Mouse (Mus musculus) thymus, postnatal 4 days (tissue): ENCODE measurements around the gene Irgc1.
"Not testable (repeated sequence)": the region's sequence is repeated elsewhere in the genome, so short reads cannot be mapped to it uniquely, and the experiment has no call there.

Experiments
- DNase-seq: peaks from one replicate; pipeline ENCODE4 v3.0.0; 2021

Irgc1 gene

DNA sequence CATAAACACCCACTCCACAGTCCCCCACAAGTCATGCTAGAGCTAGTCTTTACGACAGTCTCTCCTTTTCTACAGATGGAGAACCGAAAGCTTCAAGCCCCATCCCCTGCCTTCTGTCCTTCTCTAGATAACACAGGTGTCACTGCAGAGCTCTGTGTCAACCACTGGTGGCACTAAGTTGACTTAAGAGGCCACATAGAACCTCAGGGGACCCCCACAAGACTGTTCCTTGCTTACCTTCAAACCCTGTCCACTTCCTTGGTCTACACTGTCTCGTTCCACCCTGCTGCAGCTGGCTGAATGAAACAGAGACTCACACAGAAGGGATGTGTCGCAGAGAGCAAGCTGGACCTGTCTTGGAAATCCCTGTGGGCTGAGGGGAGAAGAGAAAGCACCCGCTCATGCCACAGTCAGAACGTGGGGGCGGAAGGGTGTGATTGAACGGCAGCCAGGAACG, at the start of gene Irgc1:
Gene Irgc1 (minus strand): TSS at position 443 of the 457 bp plus-strand sequence.
- no peak for DNase-seq

DNA sequence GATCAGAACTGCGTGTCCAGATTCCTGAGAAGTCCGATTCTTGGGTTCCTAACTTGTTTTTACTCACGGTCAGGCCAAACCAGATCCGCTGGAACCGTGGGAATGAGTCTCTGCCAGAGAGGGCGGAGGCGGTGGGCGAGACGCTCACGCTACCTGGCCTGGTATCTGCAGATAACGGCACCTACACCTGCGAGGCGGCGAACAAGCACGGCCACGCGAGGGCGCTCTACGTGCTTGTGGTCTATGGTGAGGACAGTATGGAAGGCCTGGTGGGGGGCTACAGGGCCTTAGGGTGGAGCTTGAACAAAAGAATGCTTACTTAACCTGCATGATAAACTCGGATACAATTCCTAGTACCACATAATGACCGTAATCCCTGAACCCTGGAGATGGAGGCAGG, 49.4 kb upstream of the Irgc1 start:
- DNase-seq = peak; percentile 81

DNA sequence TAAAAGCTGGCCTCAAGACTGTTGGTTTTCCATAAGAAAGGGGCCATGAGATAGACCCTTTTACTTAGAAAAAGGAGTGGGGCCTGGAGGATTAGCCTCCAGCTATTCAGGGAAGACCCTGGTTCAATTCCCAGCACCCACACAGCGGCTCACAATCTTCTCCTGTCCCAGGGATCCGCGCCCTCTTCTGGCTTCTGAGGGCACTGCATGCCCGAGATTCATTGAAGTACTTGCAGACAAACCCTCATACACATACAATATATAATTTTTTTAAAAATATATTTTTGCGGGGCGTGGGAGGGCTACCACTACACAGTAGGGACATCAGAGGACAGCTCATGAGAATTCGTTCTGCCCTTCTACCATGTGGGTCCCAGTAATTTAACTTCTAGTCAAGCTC, 48.8 kb upstream of the Irgc1 start:
- DNase-seq = peak; percentile 80

DNA sequence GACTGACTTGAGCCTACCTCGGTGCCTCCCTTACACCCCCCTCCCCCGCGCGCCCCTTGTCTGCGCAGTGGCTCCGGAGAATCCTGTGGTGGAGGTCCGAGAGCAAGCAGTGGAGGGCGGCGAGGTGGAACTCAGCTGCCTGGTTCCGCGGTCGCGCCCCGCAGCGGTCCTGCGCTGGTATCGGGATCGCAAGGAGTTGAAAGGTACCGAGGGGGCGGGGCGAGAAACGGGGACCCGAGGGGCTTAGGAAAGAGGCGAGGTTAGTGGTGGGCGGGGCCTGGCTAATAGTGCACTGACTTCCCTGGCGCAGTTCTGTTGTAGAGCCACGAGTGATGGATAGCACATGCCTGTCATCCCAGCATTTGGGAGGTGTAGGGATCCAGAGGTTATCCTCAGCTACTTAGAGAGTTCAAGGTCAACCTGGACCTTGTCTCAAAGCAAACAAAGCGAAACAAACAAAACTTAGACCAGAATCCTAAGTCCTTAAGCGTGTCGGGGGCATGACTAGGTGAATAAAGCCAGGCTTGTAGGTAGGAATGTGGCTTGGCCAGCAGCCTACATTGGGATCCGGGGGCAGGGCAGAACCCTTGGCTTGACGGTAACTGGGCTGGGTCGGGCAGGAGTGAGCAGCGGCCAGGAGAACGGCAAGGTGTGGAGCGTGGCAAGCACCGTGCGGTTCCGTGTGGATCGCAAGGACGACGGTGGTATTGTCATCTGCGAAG, 47.9 kb upstream of the Irgc1 start:
- peak; percentile 50 for DNase-seq

DNA sequence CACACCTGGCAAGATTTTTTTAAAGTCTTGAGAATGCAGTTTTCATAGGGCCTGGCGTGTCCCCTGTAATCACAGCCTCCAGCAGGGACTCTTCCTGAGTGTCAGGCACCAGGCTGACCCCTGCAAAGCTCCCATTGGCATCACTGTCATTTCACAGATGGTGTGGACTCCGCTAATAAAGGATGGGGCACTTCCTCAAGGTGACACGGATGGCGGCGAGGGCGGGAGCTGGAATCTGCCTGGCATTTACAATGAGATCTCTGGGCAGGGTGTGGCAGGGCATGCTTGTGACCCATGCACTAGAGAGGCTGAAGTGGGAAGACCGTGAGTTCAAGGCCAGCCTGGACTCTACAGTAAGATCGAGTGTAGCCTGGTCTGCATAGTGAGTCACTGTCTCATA, 36.2 kb upstream of the Irgc1 start:
- no peak for DNase-seq

DNA sequence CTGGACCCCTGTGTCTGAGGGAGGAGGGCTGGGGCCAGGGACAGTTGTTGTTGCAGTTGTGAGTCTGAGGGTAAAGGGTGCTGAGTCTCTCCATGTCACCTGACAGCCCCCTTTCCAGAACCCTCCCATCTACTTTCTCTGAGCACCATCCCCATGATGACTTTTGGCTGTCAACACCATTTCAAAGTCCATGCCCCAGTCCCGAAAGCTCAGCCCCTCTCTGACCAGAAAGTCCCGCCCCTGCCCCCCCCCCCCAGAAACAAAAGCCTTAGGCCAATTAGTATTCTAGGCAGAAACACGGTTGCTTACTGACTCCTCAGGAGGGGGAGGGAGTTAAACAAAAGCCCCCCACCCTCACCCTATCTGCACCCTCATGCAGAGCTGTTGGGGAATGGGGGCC, 35.3 kb upstream of the Irgc1 start:
- no peak for DNase-seq

DNA sequence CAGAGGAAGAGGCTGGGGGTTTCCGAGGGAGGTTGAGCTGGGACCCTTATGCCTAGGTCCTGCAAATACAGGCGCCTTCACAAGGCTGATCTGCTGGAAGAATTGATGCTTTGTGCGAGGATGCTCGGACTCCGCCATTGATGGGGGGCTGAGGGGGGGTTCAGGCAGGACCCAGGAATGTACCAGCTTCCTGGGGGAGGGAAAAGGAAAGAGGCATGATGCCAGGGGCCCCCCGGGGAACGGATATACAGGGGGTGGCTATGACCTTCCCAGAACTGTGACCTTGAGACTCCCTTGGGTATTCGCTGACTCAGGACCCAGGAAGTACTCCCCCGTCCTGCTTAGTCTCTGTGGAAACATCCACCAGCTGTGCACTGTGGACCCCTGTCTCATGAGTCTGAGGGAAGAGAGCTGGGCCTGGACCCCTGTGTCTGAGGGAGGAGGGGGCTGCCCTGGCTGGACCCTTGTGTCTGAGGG, 34.6 kb upstream of the Irgc1 start:
- DNase-seq = no peak

DNA sequence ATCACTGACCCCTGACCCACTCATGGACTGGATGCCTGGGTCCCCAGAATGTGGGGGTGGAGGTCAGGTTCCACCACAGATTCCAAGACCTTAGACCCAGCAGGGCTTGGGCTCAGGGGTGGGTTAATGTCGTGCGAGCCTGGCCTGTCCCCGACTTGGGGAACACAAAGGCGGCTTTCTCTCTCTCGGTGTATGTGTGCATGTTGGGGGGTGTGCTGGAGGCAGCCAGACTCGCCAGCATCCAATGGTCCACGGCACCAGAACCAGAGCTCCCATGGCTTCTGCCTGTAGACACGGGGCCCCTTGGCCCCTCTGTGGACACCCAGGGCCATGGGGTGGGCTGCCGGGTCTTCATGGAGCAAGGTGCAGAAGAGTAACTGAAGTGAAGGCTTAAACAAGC, 33.4 kb upstream of the Irgc1 start:
- no peak for DNase-seq

DNA sequence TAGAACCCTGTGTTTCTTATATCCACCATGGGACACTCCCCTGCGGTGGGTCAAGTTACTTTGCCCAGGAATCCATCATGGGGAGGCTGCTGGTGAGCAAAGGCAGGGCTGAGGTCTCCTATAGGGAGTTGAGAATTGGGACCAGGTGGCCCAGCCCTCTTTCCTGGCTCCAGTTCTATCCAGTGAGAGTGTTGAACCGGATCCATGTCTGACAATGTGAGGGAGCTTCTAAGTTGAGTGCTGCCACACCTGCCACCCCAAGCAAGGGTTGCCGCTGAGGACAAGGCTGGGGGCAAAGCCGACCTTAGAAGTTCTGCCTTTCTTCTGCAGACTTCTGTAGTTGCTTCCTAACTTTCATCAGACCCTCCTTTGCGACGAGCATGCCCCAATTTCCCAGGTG, 31.2 kb upstream of the Irgc1 start:
- DNase-seq = not testable (repeated sequence)

DNA sequence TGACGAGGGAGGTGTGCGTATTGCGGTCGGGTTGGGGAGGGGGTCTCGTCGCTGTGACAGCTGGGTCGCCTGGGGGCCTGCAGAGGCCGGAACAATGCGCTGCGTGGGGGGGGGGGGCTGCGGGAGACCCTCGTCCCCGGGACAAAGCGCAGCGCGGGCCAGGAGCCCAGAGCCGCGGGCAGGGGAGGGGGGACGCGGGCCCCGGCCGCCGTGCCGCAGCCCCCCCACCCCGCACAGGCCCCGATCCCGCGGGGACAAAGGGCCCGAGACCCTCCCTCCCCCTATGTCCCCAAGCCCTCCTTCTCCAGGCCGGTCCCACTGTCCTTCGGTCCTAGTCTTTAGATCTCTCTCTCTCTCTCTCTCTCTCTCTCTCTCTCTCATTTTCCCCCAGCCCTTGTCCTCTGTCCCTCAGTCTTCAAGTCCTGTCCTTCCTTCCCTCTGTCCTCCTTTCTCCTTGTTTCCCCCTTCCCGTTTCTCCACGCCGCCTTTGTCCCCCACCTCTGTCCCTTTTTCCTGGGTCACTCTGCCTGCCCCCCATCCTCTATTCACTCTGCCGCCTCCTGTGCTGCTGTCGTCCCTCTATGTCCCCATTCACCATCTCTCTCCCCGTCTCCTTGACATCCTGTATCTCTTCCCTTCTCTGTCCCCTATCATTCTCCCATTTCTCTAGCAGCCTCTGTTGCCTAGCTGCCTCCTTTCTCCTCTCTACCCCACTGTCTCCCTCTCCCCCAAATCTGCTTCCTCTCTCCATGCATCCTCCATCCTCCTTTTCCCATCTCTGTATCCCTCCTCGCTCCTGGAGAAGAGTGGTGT, 30.3 kb upstream of the Irgc1 start:
- DNase-seq = no peak

DNA sequence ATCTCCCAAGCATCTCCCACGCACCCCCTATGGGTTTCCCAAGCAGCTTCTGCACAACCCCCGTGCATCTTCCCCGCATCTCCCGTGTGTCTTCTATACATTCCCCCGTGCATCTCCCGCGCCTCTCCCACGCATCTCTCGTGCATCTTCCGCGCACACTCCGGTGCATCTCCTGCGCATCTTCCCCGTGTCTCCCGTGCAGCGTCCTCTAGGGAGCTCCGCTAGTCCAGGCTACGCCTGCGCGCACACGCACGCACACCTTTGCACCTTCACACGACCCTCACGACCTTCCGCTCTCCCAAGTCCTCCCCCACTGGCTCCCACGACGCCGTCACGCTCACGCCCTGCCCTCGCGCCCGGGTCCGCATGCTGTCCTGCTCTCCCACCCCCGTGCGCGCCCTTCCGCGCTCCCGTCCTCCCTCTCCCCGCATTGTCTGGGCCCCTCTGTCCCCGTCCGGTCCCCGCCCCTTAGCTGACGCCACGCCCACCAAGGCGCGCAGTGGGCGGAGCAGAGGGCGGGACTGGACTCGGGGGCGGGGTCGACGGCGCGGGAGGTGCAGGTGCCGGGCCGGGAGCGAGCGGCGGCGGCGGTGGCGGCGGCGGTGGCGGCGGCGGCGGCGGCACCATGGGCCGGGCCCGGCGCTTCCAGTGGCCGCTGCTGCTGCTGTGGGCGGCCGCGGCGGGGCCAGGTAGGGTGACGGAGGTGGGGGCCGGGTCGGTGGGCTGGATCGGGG, 29.5 kb upstream of the Irgc1 start, which contains the start of gene Cadm4:
Gene Cadm4 (plus strand): TSS at position 550 of the 734 bp plus-strand sequence.
- DNase-seq = peak; percentile 96

DNA sequence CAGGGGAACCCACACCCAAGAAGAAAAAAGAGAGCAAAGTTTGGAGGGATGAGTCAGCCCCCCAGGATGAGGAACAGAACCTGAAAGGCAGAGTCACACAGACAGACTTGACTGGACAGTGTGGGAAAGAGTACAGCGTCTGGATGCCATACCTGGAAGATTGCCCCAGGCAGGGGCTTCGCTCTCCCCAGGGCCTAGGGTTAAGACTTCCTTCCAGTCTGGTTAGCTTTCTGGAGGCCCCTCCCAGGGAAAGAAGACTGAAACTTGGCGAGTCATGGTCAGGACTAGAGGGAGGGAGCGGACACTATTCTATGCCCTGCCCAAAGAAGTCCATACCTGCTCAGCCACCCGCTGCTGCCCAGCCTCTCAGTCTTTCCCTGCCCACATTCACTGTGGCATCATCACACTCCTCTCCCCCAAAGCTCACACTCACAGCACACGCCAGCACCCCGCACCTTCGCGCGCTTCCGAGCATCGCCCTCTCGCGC, 28.9 kb upstream of the Irgc1 start:
- no peak for DNase-seq

DNA sequence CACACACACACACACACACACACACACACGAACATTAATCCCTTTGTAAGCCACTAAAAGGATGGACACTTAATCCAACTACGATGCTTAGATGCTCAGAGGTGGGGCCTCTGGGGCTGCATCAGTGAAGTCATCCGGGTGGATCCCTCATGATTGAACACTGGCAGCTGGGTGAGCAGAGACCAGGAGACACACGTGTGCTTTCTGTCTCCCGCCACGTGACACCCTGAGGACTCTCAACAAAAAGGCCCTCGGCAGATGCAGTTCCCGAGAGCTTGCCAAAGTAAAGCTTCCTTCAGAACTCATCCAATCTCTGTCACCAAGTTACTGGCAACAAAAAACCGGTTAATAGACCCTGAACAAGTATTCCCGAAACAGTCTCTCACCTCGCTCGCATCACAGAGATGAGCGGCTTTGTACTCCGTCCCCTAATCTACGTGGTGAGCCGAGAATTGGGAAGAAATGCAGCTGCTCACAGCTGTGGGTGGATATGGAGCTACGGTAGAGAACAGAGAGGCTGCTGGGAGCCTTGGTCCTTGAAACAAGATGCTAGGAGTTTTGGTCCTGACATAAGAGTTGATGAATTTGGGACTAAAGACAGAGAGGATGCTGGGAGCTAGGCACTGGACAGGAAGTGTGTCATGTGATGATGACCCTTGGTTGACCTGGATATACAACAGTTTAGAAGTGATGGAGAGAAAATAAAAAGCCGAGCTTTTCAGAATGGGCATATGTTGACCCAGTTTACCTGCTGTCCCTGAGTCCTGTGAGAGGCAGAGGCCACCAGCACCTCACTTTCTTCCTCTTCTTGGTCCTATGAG, 28.2 kb upstream of the Irgc1 start:
- no peak for DNase-seq

DNA sequence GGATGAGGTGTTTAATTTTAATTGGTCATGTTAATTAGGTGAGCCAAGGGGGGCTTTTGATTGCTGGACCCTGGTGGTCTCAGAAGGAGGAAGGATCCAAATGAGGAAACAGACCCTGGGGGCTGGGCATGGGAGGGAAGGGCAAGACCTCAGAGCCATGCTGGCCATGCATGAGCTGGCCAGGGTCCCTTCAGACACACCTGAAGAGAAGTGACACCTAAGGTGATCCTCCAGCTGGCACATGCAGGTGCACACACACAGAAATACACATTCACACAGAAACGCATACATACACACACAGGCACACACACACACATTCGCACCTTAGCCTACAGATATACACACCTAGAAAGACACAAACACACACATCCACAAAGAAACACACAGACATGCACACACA, 27.6 kb upstream of the Irgc1 start:
- no peak for DNase-seq

DNA sequence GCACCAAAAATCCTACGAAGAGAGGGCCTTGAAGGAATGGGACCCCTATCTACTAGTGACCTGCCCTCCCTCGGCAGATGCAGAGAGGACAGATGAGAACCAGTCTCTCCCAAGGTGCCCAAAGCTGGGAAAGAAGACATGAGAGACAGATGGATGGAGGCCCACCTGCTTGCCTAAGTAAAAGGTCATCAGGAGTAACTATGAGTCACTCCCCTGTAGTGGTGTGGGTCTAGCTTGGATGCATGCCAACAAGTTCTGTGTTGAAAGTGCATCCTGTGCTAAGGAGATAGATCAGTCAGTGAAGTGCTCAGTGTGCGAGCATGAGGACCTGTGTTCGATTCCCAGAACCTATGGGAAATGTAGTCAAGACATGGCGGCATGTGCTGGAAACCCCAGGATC, 26.8 kb upstream of the Irgc1 start:
- DNase-seq = no peak

DNA sequence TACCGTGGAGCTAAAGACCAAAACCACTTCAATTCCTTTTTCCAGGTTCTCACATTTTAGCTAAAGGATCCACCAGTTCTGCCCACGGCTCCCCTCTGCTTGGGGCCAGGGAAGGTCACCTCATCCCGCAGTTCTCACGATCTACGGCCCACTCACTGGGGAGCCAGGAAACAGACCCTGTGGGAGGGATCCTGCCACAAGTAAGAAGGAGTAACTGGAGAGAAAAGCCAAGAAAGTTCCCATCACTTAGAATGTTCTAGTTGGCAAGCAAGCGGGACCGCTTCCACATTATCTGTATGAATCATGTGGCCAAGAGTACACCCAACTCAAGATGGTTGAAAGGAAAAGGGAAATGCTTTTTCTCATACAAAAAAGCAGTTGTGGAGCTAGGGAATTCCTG, 24.8 kb upstream of the Irgc1 start:
- DNase-seq = no peak

DNA sequence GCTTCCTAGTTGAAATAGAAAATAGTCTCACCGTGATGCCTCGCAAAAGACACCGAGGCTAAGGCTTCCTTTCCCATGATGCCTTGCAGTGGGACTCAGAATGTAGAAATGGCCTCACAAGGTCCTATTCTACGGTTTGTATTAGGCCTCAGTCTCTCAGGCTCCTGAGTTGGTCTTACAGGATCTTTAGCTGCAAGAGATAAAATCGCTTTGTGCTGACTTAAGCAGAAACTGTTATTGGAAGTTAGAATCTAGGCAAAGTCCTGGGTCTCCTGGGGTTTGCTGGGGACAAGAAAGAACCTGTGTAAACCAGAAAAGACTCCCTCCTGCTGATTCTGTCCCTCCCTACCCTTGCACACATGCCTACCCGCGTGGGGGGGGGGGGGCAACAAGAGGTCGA, 24.2 kb upstream of the Irgc1 start:
- DNase-seq = no peak

DNA sequence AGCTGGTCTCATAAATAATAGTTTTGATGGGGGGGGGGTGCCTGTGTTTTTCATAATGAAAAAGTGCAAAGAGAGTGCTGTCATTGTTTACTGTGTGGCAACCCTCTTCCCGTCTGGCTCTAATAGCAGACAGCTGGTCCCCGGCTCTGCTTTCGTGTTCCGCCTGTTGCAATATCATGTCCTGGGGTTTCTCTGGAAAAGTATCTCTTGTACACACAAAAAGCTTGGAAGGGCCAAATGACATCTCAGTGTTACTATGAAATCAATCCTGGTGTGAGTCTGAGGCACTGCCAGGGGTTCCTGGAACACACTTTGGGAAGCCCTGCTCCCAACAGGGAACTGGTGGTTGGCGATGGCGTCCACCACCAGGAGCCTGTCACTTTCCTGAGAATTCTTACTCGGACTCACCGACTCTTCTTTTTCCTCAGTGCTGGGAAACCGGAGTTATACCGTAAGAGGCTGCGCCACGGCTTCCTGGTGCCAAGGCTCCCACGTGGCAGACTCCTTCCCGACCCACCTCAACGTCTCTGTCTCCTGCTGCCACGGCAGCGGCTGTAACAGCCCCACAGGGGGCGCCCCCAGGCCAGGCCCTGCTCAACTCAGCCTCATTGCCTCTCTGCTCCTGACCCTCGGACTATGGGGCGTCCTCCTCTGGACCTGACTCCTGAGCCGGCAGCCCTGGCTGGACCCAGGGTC, 22.9 kb upstream of the Irgc1 start:
- peak; percentile 34 for DNase-seq

DNA sequence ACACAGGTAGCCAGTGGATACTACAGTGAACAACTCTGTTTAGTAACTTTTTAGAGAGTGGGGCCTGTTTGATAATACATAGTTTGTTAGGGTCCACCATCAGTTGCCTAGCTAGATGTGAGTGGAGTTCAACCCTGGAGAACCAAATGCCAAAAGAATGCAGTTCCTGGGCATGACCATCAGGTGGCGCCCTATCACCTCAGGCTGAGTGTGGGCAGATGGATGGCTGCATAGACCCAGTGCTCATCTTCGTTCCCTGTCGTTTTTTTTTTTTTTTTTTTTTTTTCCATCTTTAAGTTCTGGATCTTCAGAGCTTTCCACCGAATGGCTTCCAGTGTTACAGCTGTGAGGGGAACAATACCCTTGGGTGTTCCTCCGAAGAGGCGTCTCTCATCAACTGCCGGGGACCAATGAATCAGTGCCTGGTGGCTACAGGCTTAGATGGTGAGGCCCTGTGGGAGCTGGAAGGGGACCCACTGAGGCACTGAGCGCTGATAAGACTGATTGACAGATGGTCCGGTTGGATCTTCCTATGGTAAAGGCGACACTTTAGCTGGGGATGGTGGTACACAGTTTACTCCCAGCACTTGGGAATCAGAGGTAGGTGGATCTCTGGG, 21.9 kb upstream of the Irgc1 start:
- peak; percentile 86 for DNase-seq

DNA sequence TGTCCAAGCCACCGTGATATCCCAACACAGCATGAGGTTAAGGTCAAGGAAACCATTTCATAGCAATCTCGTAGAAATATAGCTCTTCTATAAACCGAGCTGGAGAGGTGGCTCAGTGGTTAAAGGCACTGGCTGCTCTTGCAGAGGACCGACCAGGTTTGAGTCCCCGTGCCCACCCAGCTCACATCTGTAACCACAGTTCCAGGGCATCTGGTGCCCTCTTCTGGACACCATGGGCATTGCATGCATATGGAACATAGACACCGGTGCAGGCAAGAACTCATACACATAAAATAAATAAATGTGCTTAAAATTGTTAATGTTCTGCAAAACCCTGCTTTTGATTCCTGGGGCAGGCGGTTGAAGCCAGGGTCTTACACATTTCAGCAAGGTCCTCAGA, 20.8 kb upstream of the Irgc1 start:
- DNase-seq = peak; percentile 71

DNA sequence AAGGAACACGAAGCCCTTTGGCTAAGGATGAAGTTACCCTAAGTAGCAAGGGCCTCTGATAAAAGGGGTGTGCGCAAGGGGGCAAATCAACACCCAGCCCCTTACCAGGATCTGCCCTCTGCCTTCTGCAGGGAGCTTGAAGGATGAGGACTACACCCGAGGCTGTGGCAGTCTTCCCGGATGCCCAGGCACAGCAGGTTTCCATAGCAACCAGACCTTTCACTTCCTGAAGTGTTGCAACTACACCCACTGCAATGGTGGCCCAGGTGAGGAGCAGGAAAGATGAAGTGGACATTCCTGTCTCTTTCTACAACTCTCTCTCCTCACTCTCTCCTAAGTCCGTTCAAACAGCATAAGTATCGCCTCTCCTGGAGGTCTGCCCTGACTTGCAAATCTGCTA, 20.3 kb upstream of the Irgc1 start:
- no peak for DNase-seq
